Mouse (Mus musculus): ENCODE measurements at regions not wholly inside any gene's neighbourhood (a gene's known extent, or its start where the extent isn't known, plus 50 kb on each side); places are given as distances from the start of the nearest gene placed in this dataset.

GRCm38 (mm10) chr16:42717828-42718412 is 157.8 kb upstream of the Zbtb20 start:
- TF ChIP-seq CTCF (IDR thresholded peaks at IDR 0.05; ENCODE audit: borderline replicate concordance, insufficient read depth, low read depth, low read length) = no peak
- TF ChIP-seq POLR2A (IDR thresholded peaks at IDR 0.05; ENCODE audit: borderline replicate concordance, insufficient read depth, low read length) = no peak

All from cerebellum, adult 2 months (tissue).